Mouse (Mus musculus) spleen, postnatal 14 days (tissue): Measurements from ENCODE around the gene Olfr1358.

Experiments used
- DNase-seq, 2 experiments: peaks; one replicate each; pipeline ENCODE4 v3.0.0; 2021 to 2022; ENCODE audit warnings: low spot score in 2 of 2

The Olfr1358 gene

GRCm38 (mm10) chr10:78569686-78570085, 52.5 kb downstream of the Olfr1358 start:
- no peak for DNase-seq
